Mouse (Mus musculus) neural tube, embryonic 13.5 days (tissue): ENCODE results near the gene Fam162b. TPM values are rescaled to one million over a fixed set of nuclear protein-coding genes. Genes with fewer than 3 reads are reported as not detected.

Experiments used
- ATAC-seq: fragments of 200-750 bp; cut with Nextera tagmentation; 2 replicates; pipeline ENCODE4 v1.8.0; 2017; ENCODE audit warnings: low read depth, mild to moderate bottlenecking, moderate TSS enrichment, moderate library complexity
- H3K27ac ChIP-seq: fragments of 300-500 bp; sonication (generic); replicated peaks from 2 replicates; pipeline ENCODE4 v1.5.1; 2015; ENCODE audit warnings: moderate library complexity, mild to moderate bottlenecking, inconsistent platforms
- H3K27me3 ChIP-seq: fragments of 300-500 bp; sonication (generic); 2 replicates; pipeline ENCODE4 v1.6.1; 2015; ENCODE audit warnings: mild to moderate bottlenecking, inconsistent platforms
- H3K36me3 ChIP-seq: fragments of 300-500 bp; sonication (generic); 2 replicates; pipeline ENCODE4 v1.6.1; 2015; ENCODE audit warnings: mild to moderate bottlenecking, inconsistent platforms
- H3K4me1 ChIP-seq: fragments of 300-500 bp; sonication (generic); replicated peaks from 2 replicates; pipeline ENCODE4 v1.6.1; 2015; ENCODE audit warnings: inconsistent platforms
- H3K4me2 ChIP-seq: fragments of 300-500 bp; sonication (generic); 2 replicates; pipeline ENCODE4 v1.6.1; 2015; ENCODE audit warnings: inconsistent platforms, mild to moderate bottlenecking, moderate library complexity
- H3K4me3 ChIP-seq: fragments of 300-500 bp; sonication (generic); 2 replicates; pipeline ENCODE4 v1.5.1; 2015; ENCODE audit warnings: mild to moderate bottlenecking, inconsistent platforms
- H3K9ac ChIP-seq: fragments of 300-500 bp; sonication (generic); 2 replicates; pipeline ENCODE4 v1.6.1; 2015; ENCODE audit warnings: moderate library complexity, mild to moderate bottlenecking, inconsistent platforms
- H3K9me3 ChIP-seq: fragments of 300-500 bp; sonication (generic); 2 replicates; pipeline ENCODE4 v1.6.1; 2016; ENCODE audit warnings: inconsistent platforms
- WGBS: fragments of 180-500 bp; shearing (Covaris S2); methylation state at CpG from one replicate; pipeline ENCODE4 v1.1.7; 2015; 5-methylcytosine and 5-hydroxymethylcytosine counted together
- polyA plus RNA-seq: library from polyadenylated mRNA; unstranded; fragments of >200 nt; fragmentation: Nextera tagmentation; extraction: Ambion mirVana; gene quantifications from 2 replicates; pipeline ENCODE4 v1.2.1, GENCODE M21; 2015

Fam162b gene
- polyA plus RNA-seq, 1 experiment from 2014 or later: 1.3 TPM

GRCm38 (mm10) chr10:51595001-51595931 lies 4.9 kb upstream of the Fam162b start:
- Histone ChIP-seq H3K9ac (no peak overlapping the region), H3K4me3 (no peak overlapping the region), H3K36me3 (no peaks in the 10 kb centered on the region), H3K4me1 (peaks cover 2% of the 10 kb centered on the region), H3K4me2 (no peak overlapping the region), H3K9me3 (0 out of 2 replicates have a peak, but pooled peaks cover 4% of the 10 kb centered on the region), H3K27me3 (peaks cover 6% of the 10 kb centered on the region), H3K27ac (no peak overlapping the region)
- 47% methylated on average over 10 of the region's 10 CpGs for WGBS
- ATAC-seq: no peak

DNA sequence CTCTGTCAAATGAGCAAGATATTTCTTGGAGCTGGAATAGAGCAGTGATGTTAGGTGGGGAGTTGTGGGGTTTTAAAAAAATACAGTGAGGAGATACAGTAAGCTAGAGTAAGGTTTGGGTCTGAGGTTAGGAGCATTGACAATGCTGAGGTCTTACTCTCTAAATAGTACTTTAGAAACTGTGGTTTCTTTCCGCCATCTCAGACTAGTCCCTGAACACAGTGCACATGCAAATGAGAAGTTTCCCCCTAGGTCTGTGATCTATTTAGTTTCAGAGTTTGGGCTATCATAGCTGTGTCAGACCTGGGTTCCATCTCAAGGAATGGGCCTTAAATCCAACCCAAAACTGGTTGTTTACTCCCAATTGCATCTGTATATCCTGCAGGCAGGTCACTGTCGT lies 1.3 kb upstream of the Fam162b start:
- no peaks in the 10 kb centered on the region for H3K36me3 ChIP-seq
- H3K9me3 ChIP-seq: 0 out of 2 replicates have a peak, but pooled peaks cover 4% of the 10 kb centered on the region
- H3K9ac ChIP-seq: no peak overlapping the region
- no peak overlapping the region for H3K27ac ChIP-seq
- no peak for ATAC-seq
- H3K4me3 ChIP-seq: no peak overlapping the region
- peaks cover 10% of the 10 kb centered on the region for H3K4me1 ChIP-seq
- no peak overlapping the region for H3K4me2 ChIP-seq
- peaks cover 18% of the 10 kb centered on the region for H3K27me3 ChIP-seq
- 85% methylated on average over 2 of the region's 2 CpGs for WGBS

DNA sequence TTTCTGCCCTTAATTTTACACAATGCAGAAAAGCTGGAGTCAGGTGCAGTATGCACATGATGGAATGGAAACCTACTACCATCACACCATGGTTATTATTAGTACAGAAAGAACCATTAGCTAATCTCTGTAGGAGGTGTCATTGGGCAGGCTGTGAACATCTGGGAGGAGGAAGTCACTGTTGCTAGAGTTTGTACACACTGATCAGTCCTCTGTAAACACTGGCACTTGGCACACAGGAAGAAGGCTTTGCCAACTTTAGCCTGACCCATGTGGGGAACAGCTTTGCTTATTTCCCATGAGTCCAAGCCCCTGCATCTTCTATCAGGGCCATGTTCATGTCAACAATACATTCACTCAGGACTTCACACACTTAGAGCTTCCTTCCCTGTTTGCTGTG lies 5.4 kb downstream of the Fam162b start:
- H3K4me1 ChIP-seq: peaks cover 4% of the 10 kb centered on the region
- H3K27me3 ChIP-seq: peaks cover 9% of the 10 kb centered on the region
- ATAC-seq: no peak
- no peak overlapping the region for H3K27ac ChIP-seq
- H3K9me3 ChIP-seq: no peaks in the 10 kb centered on the region
- no peak overlapping the region for H3K4me2 ChIP-seq
- no peak overlapping the region for H3K9ac ChIP-seq
- no peak overlapping the region for H3K4me3 ChIP-seq
- no peaks in the 10 kb centered on the region for H3K36me3 ChIP-seq

- no peak overlapping the region for H3K9ac ChIP-seq
- H3K4me1 ChIP-seq: no peaks in the 10 kb centered on the region
- H3K4me3 ChIP-seq: no peak overlapping the region
- no peak overlapping the region for H3K27ac ChIP-seq
- peaks cover 4% of the 10 kb centered on the region for H3K27me3 ChIP-seq
- H3K36me3 ChIP-seq: no peaks in the 10 kb centered on the region
- ATAC-seq: no peak
- H3K9me3 ChIP-seq: no peaks in the 10 kb centered on the region
- WGBS: 74% methylated on average over 1 of the region's 1 CpGs
- no peak overlapping the region for H3K4me2 ChIP-seq
Measured at GRCm38 (mm10) chr10:51584378-51584777, 5.9 kb downstream of the Fam162b start.

DNA sequence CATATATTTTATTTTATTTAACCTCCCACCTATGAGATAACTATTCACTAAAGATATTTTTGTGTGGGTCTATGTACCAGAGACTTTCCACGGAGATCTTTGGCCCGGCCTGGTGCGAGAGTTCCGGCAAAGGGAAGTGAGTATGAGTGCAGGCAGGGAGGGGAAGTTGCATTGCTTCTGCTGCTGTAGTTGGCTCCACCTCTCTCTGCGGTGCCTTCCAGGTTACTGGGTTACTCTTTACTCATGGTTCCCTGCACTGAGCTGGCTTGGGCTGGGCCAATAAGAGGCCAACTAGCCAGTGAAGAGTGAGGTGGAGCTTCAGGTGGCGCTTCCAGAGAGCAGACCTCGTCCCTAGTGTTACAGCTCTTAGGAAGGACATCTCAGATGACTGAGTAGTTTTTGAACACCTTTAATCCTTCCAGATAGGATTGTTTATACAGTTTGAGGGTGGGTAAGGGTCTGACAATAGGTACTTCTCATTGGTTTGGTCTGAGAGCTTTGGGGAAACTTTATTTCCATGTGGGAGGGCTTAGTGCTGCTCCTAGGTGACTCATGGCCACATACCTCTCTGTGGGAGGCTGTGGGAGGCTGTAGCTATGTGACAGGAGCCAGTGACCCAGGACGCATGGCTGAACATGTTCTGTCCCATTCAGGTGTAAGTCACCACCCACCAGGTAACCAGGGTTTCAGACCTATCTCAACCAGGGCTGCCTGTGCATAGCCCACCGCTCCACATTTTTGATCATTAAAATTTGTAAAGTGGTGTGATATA lies 18.9 kb downstream of the Fam162b start:
- Histone ChIP-seq H3K27me3 (no peaks in the 10 kb centered on the region), H3K4me2 (no peak overlapping the region), H3K9ac (no peak overlapping the region), H3K9me3 (no peaks in the 10 kb centered on the region), H3K27ac (no peak overlapping the region), H3K4me3 (no peak overlapping the region), H3K4me1 (no peaks in the 10 kb centered on the region), H3K36me3 (no peaks in the 10 kb centered on the region)
- ATAC-seq: no peak
- WGBS: 77% methylated on average over 9 of the region's 9 CpGs

DNA sequence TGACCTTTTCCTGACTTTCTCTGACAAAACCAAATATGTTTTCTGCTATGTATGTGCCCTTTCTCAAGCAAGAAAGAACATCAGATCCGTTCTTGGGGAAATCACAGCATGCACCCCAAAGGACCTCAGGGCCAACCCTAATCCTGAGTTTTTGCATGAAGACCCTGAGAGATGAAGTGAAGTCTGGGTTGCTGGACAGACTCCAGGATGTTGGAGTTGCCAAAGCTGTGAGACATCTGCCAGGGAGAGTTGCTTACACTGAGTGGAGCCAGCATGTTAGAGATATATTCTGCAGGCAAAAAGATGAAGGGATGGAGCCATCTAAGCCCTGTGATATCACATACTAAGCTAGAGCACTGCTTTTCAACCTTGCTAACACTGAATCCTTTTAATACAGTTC lies 34.3 kb downstream of the Fam162b start:
- Histone ChIP-seq H3K4me1 (no peaks in the 10 kb centered on the region), H3K4me2 (no peak overlapping the region), H3K4me3 (no peak overlapping the region), H3K27ac (no peak overlapping the region), H3K27me3 (no peaks in the 10 kb centered on the region), H3K9ac (no peak overlapping the region), H3K36me3 (no peaks in the 10 kb centered on the region), H3K9me3 (no peaks in the 10 kb centered on the region)
- WGBS: 80% methylated on average over 1 of the region's 1 CpGs
- no peak for ATAC-seq

DNA sequence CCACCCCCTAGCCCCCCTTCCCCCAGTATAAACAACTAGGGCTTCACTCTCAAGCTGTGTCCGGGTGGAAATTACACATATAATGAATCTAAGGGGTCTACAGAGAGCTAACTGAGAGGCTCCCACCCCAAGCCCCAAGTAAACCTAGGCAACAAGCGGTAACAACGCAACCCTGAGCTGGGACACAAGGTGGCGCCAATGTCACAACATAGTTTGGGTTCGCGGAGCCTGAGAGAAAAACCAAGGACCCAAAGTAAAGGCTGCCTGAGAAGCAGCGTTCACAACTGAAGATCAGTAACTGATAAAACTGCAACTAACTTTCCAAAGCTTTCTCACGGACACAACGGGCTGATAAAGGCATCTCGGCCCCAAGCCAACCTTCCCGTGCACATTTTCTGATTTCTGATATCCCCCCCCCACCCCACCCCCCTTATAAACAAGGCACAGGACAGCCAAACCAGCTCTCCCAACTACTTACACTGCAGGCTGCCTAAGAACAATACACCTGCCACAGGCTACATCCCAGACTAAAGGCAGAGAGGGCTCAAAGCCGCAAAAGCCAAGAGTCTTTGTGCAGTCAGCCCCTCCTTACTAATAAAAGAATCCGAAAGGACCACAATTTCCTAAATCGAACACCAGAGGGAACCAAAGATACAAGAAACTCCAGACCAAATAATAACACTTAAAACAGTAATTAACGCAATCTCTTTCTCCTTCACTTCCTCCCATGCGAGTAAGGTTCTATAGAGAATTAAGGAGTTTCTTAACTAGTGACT lies 36.8 kb downstream of the Fam162b start:
- H3K4me3 ChIP-seq: peak overlapping the region; percentile 39
- H3K27me3 ChIP-seq: no peaks in the 10 kb centered on the region
- WGBS: under 1% methylated on average over 16 of the region's 16 CpGs
- peak; percentile 95 for ATAC-seq
- no peak overlapping the region for H3K27ac ChIP-seq
- no peaks in the 10 kb centered on the region for H3K36me3 ChIP-seq
- no peaks in the 10 kb centered on the region for H3K9me3 ChIP-seq
- no peaks in the 10 kb centered on the region for H3K4me1 ChIP-seq
- H3K4me2 ChIP-seq: peak overlapping the region; percentile 73
- peak overlapping the region; percentile 63 for H3K9ac ChIP-seq

Other genes with a start within 250 kb of the Fam162b start
- not detected in 2 replicates for gene Gm49339, start 109.9 kb downstream of the Fam162b start, polyA plus RNA-seq
- 0.42 TPM in 1 of 2 replicates, not detected in the other for gene Lilr4b, start 109.9 kb downstream of the Fam162b start, polyA plus RNA-seq
- 1.0 and 2.4 TPM in 2 replicates for gene Lilrb4a, start 99.6 kb downstream of the Fam162b start, polyA plus RNA-seq
- not detected in 2 replicates for gene Gprc6a, start 40.9 kb upstream of the Fam162b start, polyA plus RNA-seq
- 0.10 and 0.36 TPM in 2 replicates for gene Rfx6, start 87.2 kb upstream of the Fam162b start, polyA plus RNA-seq